Comparison of ENCODE assay signal across 8 mouse cellular contexts in the genomic region with DNA sequence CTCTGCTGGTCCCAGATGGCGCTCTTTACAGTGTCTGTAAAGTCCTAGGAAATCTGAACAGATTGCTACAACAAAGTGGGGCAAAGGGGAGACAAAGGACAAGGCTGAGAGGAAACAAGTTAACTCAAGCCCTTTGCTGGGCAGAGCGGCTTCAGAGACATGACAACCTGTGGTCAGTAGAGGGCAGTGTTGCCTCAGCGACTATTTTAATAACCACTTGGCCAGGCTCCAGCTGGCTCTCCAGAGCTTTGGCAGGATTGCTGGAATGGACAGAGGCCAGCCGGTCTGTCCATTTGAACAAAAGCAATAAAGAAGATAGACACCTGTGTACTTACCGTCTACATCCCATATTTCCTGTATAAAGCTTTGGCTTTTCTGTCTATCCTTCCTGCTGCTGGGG. TPM values are rescaled to one million over a fixed set of nuclear protein-coding genes. Genes with fewer than 3 reads are reported as not detected.
A peak's percentile ranks its signal among the peaks of the same experiment; 100 is the strongest.
DNase-seq lines count a peak whose midpoint lies in the region; ATAC-seq and TF ChIP-seq lines count a peak whose summit lies in the region.

No protein-coding gene starts in this region.

- no peaks in the 10 kb centered on the region for H3K4me1 ChIP-seq in ES-Bruce4 (ENCODE audit: control insufficient read depth, insufficient read depth, low read length)
- H3K4me1 ChIP-seq in forebrain, embryonic 16.5 days (replicated peaks; ENCODE audit: control insufficient read depth, insufficient read depth, low read length): peaks cover 35% of the 10 kb centered on the region
- H3K4me1 ChIP-seq in hindbrain, embryonic 10.5 days (replicated peaks): peaks cover 61% of the 10 kb centered on the region

- ATAC-seq in forebrain, embryonic 16.5 days: peak; percentile 23

- peak; percentile 7 for DNase-seq in c-Kit-positive CD71-positive TER-119-negative erythroid progenitor cells, embryonic 14.5 days (ENCODE audit: low read depth)
- DNase-seq in hindbrain, embryonic 10.5 days (ENCODE audit: low spot score): peak; percentile 79
- peak; percentile 56 to 87 for DNase-seq in layer of hippocampus, adult 8-10 months (ENCODE audit: low spot score in 2 of 2)
- DNase-seq in lung, postnatal 36 days: peak; percentile 91
- DNase-seq in right cerebral cortex, adult 18-20 months: peak; percentile 70
- peak; percentile 39 for DNase-seq in urinary bladder, postnatal 10 days (ENCODE audit: low spot score)

- no peak overlapping the region for H3K4me3 ChIP-seq in ES-Bruce4 (ENCODE audit: low read depth, low read length)
- no peak overlapping the region for H3K4me3 ChIP-seq in forebrain, embryonic 16.5 days (replicated peaks; ENCODE audit: low read length)
- no peak overlapping the region for H3K4me3 ChIP-seq in hindbrain, embryonic 10.5 days

- H3K9ac ChIP-seq in ES-Bruce4 (ENCODE audit: low read depth, poor library complexity, severe bottlenecking): no peak overlapping the region
- no peak overlapping the region for H3K9ac ChIP-seq in forebrain, embryonic 16.5 days (replicated peaks; ENCODE audit: low read depth, low read length)

- H3K27ac ChIP-seq in ES-Bruce4 (ENCODE audit: insufficient read depth, low read length): no peak overlapping the region
- peak overlapping the region; percentile 44 for H3K27ac ChIP-seq in forebrain, embryonic 16.5 days (ENCODE audit: low read length)
- peak overlapping the region; percentile 54; the same call in 1 of the 2 replicates for H3K27ac ChIP-seq in hindbrain, embryonic 10.5 days

- no peaks in the 10 kb centered on the region for H3K36me3 ChIP-seq in ES-Bruce4 (ENCODE audit: control insufficient read depth, insufficient read depth, low read length, poor library complexity, severe bottlenecking)
- no peaks in the 10 kb centered on the region for H3K36me3 ChIP-seq in forebrain, embryonic 16.5 days (ENCODE audit: control insufficient read depth, insufficient read depth)
- H3K36me3 ChIP-seq in hindbrain, embryonic 10.5 days: no peaks in the 10 kb centered on the region

- no peak overlapping the region for H3K4me2 ChIP-seq in forebrain, embryonic 16.5 days (ENCODE audit: low read length)

- TF ChIP-seq EP300 in ES-Bruce4 (IDR thresholded peaks at IDR 0.05; ENCODE audit: insufficient read depth, low read depth, low read length): no peak

- TF ChIP-seq POLR2A in ES-Bruce4 (IDR thresholded peaks at IDR 0.05; ENCODE audit: insufficient read depth, low read length): no peak

- H3K27me3 ChIP-seq in ES-Bruce4 (ENCODE audit: control insufficient read depth, insufficient read depth, low read length, poor library complexity, severe bottlenecking): no peaks in the 10 kb centered on the region
- no peaks in the 10 kb centered on the region for H3K27me3 ChIP-seq in forebrain, embryonic 16.5 days (replicated peaks; ENCODE audit: control insufficient read depth, insufficient read depth, low read length)
- H3K27me3 ChIP-seq in hindbrain, embryonic 10.5 days (ENCODE audit: insufficient read depth, poor library complexity, severe bottlenecking): peaks cover 2% of the 10 kb centered on the region; the same call in 1 of the 2 replicates

- 1% methylated on average over 5 of the region's 5 CpGs for WGBS in forebrain, embryonic 16.5 days
- 3% methylated on average over 5 of the region's 5 CpGs for WGBS in hindbrain, embryonic 10.5 days

- TF ChIP-seq CTCF in ES-Bruce4 (IDR thresholded peaks at IDR 0.05; ENCODE audit: low read depth, low read length): peak; percentile 86

- no peaks in the 10 kb centered on the region for H3K9me3 ChIP-seq in ES-Bruce4 (replicated peaks; ENCODE audit: control insufficient read depth, insufficient read depth, low read length, poor library complexity, severe bottlenecking)
- H3K9me3 ChIP-seq in forebrain, embryonic 16.5 days (ENCODE audit: control insufficient read depth, low read length): no peaks in the 10 kb centered on the region
- no peaks in the 10 kb centered on the region for H3K9me3 ChIP-seq in hindbrain, embryonic 10.5 days

RNA-seq across cellular contexts. Expression of gene Camk1g, which starts 16.0 kb away (rescaled TPM):
- polyA plus RNA-seq in ES-Bruce4 (2011; ENCODE audit: insufficient read depth, insufficient read length, low read depth, missing spikeins): 0.37 and 0.54 TPM in 2 replicates
- 49.9 and 51.9 TPM in 2 replicates for polyA plus RNA-seq in forebrain, embryonic 16.5 days (2015; fragmentation: Nextera tagmentation; extraction: Ambion mirVana)
- polyA plus RNA-seq in hindbrain, embryonic 10.5 days (2016; fragmentation: Nextera tagmentation; extraction: Ambion mirVana): 11.8 and 15.5 TPM in 2 replicates
- 10 to 100 TPM; 22.5 to 31.6 (median 27.1) TPM for total RNA-seq in layer of hippocampus, adult 8-10 months (2022)

Comparison
In these comparisons a context has a peak if more than half of its experiments do, and no peak if none do; other contexts are left out.
1. DNase-seq: peak in every context shown above with its lines; median percentile 91 in lung, postnatal 36 days; 79 in hindbrain, embryonic 10.5 days; 72 in layer of hippocampus, adult 8-10 months; 70 in right cerebral cortex, adult 18-20 months; 39 in urinary bladder, postnatal 10 days; 7 in c-Kit-positive CD71-positive TER-119-negative erythroid progenitor cells, embryonic 14.5 days.